Mouse (Mus musculus) embryo, embryonic 10 days (tissue): ENCODE measurements at regions not wholly inside any gene's neighbourhood (a gene's known extent, or its start where the extent isn't known, plus 50 kb on each side); places are given as distances from the start of the nearest gene placed in this dataset.

Source experiments
- DNase-seq: peaks from one replicate; pipeline ENCODE4 v3.0.0-alpha.2; 2015; ENCODE audit warnings: low spot score

GRCm38 (mm10) chr15:61599734-61600133, 676.9 kb upstream of the A1bg start:
- DNase-seq = no peak

GRCm38 (mm10) chr15:61596318-61596717, 673.5 kb upstream of the A1bg start:
- DNase-seq = peak; percentile 17

- no peak for DNase-seq
These were observed 666.1 kb upstream of the A1bg start for GRCm38 (mm10) chr15:61588956-61589355.

- DNase-seq = no peak
These were observed 659.5 kb upstream of the A1bg start for GRCm38 (mm10) chr15:61582335-61582734.

- no peak for DNase-seq
These were observed 640.5 kb upstream of the A1bg start for GRCm38 (mm10) chr15:61563347-61563746.

- DNase-seq = peak; percentile 20
These were observed 639.4 kb upstream of the A1bg start for GRCm38 (mm10) chr15:61562252-61562651.

- no peak for DNase-seq
These were observed 631.1 kb upstream of the A1bg start for GRCm38 (mm10) chr15:61553908-61554307.

GRCm38 (mm10) chr15:61553081-61553680, 630.4 kb upstream of the A1bg start:
- peak; percentile 70 for DNase-seq

GRCm38 (mm10) chr15:61551206-61551605, 628.4 kb upstream of the A1bg start:
- DNase-seq = no peak

GRCm38 (mm10) chr15:61548400-61548799, 625.6 kb upstream of the A1bg start:
- DNase-seq = no peak

GRCm38 (mm10) chr15:61546608-61547007, 623.8 kb upstream of the A1bg start:
- no peak for DNase-seq

GRCm38 (mm10) chr15:61544074-61544473, 621.3 kb upstream of the A1bg start:
- peak; percentile 67 for DNase-seq

GRCm38 (mm10) chr15:61541643-61542042, 618.8 kb upstream of the A1bg start:
- DNase-seq = no peak

GRCm38 (mm10) chr15:61540753-61541421, 618.1 kb upstream of the A1bg start:
- no peak for DNase-seq

- no peak for DNase-seq
These were observed 616.1 kb upstream of the A1bg start for GRCm38 (mm10) chr15:61538930-61539329.

GRCm38 (mm10) chr15:61538169-61538755, 615.5 kb upstream of the A1bg start:
- no peak for DNase-seq

- no peak for DNase-seq
These were observed 613.5 kb upstream of the A1bg start for GRCm38 (mm10) chr15:61536332-61536716.

GRCm38 (mm10) chr15:61535644-61536331, 613.0 kb upstream of the A1bg start:
- DNase-seq = no peak

- DNase-seq = no peak
These were observed 612.4 kb upstream of the A1bg start for GRCm38 (mm10) chr15:61535180-61535579.

- no peak for DNase-seq
These were observed 610.0 kb upstream of the A1bg start for GRCm38 (mm10) chr15:61532808-61533207.

GRCm38 (mm10) chr15:61532040-61532439, 609.2 kb upstream of the A1bg start:
- DNase-seq = no peak

GRCm38 (mm10) chr15:61523036-61523435, 600.2 kb upstream of the A1bg start:
- DNase-seq = no peak

GRCm38 (mm10) chr15:61517265-61517664, 594.5 kb upstream of the A1bg start:
- DNase-seq = no peak
